Mouse (Mus musculus) left cerebral cortex, postnatal 10 days (tissue): ENCODE data around the gene Tub. TPM values are rescaled to one million over a fixed set of nuclear protein-coding genes. Genes with fewer than 3 reads are reported as not detected.

ENCODE experiments used
- DNase-seq, 2 experiments: peaks; one replicate each; pipeline ENCODE4 v3.0.0; 2021 to 2022; ENCODE audit warnings: low spot score in 2 of 2, mixed read lengths in 1 of 2; ENCODE audit errors: extremely low spot score in 1 of 2
- intact Hi-C: fragments of 180-260 bp; cut with DNase I; formaldehyde crosslinking; loops from one replicate; pipeline ENCODE4 v1.15.1; 2025
- total RNA-seq, 2 experiments: library from RNA; stranded (reverse); gene quantifications; 2 replicates each; pipeline ENCODE4 v1.2.3; 2021

The Tub gene
- 100 to 1,000 TPM; 161 to 169 TPM for total RNA-seq

DNA sequence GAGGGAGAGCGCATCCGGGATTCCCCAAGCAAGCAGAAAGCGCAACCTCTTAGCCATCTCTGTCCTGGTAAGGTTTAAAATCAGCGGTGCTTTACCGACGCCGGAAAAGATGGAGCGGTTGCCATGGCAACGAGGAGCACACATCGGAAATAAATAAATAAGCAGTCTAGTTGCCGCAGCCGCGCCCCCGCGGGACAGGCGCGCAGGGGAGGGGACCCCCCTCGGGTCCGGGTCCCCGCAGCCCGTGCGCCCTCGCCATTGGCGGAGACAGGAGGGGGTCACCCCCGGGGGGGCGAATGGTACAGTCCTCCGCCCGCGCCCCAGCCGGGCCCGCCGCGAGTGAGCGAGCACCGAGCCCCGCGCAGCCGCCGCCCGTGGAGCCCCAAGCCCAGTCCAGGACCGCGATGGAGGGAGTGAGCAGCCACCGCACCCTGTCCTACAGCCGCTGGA is at the start of gene Tub:
Tub (plus strand) TSS at position 27 of the 450 bp plus-strand sequence.
- intact Hi-C loops, result no loop called here
- peak; percentile 67 to 89 for DNase-seq

DNA sequence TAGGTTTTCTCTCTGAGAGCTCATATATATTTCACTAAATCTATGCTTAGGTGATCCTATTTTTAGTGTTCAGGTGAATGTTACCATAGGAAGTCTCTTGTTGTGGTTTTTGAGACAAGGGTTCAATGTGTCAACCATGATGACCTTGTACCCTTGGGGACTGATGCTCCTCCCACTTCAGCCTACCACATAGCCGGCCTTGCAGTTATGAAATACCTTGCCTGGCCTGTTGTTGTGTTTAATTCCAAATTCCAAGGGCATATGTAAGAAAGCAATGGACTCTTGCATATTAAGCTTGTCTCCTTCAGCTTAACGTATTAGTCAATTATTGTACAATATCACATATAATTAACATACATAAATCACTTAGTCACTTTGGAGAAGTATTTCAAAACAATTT is 46.2 kb upstream of the Tub start:
- intact Hi-C loops, result no loop called here
- DNase-seq, result no peak

DNA sequence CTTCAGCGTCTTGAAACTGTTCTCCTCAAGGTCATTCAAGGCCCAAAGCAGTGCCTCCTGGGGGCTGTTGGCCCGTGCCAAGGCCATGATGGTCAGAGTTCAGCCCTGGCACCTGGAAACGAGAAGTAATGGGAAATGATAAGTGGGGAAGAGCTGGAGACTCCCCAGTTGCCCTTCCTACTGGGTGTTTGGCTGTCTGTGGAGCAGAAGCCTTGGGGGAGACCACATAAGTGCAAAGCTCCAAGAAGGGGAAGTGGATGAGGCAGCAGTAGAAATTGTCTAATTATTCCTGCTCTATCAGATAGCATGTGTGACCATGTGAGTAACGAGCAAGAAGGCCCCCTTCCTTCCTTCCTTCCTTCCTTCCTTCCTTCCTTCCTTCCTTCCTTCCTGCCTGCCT is 23.1 kb upstream of the Tub start:
- intact Hi-C loops, result no loop called here
- no peak for DNase-seq

DNA sequence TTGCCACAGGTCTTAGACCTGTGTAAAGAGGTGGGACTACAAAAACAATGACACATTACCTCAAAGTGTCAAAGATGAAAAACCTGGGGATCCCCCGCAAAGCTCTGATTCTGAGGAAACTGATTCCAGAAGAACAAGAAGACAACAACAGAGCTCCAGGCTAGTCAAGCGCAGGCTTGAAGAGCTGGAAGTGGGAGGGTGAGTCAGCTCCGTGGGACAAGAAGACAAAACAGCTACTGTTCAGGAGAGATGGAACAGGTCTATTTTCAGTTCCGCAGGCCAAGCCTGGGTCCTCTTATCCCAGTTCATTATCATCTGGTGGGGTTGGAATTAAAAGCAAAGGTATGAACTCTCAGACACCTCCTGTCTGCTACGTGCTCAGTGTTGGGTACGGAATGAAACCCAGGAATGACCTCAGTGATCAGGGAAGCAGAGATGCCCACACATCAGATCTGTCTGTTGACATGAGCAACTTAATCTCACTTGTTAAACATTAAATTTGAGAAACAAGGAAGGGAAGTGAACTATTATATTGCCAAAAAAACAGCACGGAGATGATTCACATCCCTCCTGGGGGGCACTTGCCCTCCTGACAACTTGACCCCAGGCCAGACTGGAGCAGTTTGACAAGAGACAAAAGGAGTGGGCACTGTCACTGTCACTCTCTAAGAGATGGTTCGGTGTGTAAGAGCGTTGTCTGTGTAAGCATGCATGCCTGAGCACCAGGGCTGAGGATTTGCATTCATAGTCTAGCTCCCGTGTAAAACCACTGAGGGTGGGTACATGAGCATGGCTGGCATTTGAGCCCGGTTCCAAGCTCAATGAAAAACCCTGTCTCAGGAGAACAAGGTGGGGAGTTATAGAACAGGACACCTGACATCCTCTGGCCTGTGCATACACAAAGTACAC is 21.6 kb upstream of the Tub start:
- intact Hi-C loops, result no loop called here
- DNase-seq, result no peak

DNA sequence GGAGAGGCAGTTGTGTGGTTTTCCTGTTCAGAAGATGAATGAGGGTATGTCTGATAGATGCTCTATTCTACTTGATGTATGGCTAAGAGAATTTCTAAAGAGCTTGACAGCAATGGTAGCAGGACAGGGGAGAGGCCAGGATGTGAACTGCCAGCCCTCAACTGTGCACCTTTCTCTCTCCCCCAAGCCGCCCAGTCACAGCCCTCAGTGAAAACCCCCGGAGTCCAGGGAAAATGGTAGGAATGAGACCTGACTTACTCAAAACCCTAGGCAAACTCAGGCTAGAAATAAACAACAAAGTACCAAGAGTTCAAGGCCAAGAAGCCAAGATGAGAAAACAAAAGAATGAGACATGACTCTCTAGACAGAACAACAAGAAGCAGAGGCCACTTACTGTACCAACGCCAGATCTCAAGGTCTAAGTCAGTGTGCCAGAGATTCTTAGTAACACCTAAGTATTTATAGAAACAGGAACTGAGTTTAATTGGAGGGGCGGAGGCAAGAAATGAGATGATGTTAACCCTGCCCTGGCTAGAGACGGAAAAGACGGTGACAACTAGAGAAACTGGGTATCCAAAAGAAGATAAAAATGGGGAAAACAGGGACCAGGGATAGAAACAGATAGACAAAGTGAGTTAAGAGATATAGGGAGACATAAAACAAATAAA is 20.3 kb upstream of the Tub start, which contains the start of gene Nlrp10:
Nlrp10 (minus strand) TSS at position 453 of the 668 bp plus-strand sequence.
- intact Hi-C loops, result loop anchor here (5.0 to 10.0 kb wide), 2 partner anchors 1065 to 1183 kb away; no protein-coding TSS in a partner anchor
- DNase-seq, result no peak

DNA sequence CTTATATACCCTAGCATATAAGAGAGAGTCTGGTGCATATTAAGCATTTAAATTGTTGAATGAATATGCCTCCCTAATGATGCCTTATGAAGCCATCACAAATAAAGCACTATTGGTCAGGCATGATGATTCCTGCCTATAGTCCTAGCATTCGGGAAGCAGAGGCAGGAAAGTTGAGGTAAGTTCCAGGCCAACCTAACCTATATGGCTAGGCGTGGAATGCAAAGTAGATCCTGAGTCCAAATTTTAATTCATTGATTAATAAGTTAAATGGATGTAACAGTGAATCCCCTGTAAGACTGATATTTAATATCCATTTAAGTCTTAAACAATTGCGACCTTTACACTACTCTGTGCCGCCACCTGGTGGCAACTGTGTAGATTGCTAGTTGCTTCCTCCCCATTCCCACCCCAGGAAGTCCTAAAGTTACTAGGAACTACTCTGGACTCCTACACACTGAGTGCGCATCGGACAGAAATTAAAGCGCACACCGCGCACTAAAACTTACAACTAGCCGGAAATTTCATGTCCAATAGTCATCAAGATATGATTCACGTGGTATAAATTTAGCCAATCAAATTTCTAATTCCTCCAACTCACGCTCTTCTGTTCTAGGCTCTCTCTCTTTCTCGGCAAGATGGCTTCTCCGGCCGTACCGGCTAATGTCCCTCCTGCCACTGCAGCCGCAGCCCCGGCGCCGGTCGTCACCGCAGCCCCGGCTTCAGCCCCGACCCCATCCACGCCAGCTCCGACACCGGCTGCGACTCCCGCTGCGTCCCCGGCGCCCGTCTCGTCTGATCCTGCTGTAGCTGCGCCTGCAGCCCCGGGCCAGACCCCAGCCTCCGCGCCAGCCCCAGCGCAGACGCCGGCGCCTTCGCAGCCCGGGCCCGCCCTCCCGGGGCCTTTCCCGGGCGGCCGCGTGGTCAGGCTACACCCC is 16.1 kb upstream of the Tub start, which contains the start of gene Eif3f:
Eif3f (plus strand) TSS at position 624 of the 938 bp plus-strand sequence.
- intact Hi-C loops, result loop anchor here (2.0 to 10.0 kb wide), 3 partner anchors 119 to 1187 kb away; no protein-coding TSS in a partner anchor

DNA sequence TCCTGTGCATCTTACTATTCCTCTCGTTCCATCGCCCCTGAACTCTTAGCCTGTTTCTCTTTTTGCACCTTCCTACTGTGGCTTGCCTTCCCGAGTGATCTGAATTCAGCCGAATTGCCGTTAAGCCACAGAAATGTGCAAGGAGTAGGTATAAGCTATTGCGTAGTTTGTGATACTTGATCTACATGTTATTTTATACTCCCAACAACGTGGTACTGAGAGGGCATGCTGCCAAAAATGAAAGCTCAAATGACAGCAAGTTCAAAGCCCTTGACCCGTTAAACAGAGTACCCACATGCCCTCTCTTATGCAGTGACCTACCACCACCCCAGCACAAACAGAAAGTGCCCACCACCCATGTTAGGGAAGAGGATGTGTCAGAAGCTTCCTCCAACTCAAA is 15.3 kb upstream of the Tub start:
- no peak for DNase-seq
- intact Hi-C loops, result loop anchor here (5.0 to 10.0 kb wide), 2 partner anchors 1070 to 1188 kb away; no protein-coding TSS in a partner anchor

More for the DNA sequence above, 16.1 kb upstream of the Tub start, which contains the start of gene Eif3f:
- DNase-seq, result peak; percentile 92 to 96

DNA sequence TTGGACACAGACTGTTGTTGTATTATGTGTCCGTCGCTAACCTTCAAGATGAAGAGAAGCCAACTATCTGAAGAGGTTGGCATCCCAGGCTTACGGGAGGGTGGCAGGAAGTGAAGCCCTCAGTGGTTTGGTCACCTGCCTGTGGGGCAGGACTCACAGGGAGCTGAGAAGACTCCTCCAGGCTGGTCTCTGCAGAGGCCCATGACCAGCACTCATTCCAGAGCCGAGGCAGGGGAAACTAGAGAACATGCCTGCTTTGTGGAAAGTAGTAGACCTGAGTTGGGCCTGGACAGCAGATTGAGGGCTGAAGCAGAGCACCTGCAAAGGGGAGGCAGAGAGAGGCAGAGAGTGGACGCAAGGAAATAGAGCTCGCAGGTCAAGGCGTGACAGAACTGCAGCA is 14.7 kb upstream of the Tub start:
- intact Hi-C loops, result loop anchor here (10.0 kb wide), 1 partner anchor 1071 kb away; no protein-coding TSS in a partner anchor

DNA sequence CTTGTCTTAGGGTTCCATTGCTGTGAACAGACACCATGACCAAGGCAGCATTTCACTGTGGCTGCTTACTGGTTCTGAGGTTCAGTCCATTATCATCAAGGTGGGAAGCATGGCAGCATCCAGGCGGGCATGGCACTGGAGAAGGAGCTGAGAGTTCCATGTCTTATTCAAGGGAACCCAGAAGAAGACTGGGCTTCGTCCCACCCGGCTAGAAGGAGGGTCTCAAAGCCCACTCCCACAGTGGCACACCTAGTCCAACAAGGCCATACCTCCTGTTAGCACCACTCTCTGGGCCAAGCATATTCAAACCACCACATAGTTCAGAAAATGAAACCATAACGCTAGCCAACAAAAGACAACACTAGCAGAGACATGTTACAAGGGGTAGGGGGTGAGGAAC is 13.5 kb upstream of the Tub start:
- intact Hi-C loops, result loop anchor here (10.0 kb wide), 1 partner anchor 1072 kb away; no protein-coding TSS in a partner anchor
- DNase-seq, result no peak

More for the DNA sequence above, 14.7 kb upstream of the Tub start:
- DNase-seq, result no peak

DNA sequence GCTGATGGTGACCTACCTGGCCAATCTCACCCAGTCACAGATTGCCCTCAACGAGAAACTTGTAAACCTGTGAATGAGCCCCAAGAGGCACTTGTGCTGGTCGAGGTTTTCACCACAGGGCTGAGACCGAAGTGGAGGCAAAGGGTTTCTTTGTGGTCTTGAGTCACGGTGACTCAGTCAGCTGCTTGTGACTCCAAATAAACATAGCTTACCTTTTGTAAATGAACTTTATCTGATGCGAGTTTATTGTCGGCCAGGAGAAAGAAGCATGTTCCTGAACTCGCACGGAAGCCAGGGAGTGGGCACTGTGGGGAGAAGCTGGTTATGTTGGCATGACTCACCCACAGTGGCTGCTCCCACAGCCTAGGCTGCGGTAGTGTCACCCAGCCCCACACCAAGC is 8.7 kb upstream of the Tub start:
- intact Hi-C loops, result loop anchor here (10.0 kb wide), 1 partner anchor 483 kb away; no protein-coding TSS in a partner anchor
- DNase-seq, result no peak

DNA sequence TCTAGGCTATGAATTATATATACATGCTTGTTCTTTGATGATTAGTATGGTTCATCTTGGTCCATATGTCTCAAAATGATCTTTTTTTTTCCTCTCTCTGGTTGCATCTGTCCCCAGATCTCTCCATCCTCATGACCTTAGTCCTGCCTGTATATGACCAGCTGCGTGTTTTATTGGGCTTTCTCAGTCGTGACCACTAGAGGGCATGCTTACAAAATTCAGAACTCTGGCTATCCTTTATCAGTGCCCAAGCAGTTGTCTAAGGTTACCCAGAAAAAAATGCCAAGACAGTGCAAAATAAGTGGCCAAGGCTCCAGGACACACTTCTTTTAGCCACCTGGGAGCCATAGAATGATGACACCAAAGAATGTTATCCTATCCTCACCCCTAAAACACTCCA is 6.1 kb upstream of the Tub start:
- intact Hi-C loops, result loop anchor here (10.0 kb wide), 1 partner anchor 481 kb away; no protein-coding TSS in a partner anchor
- no peak for DNase-seq

DNA sequence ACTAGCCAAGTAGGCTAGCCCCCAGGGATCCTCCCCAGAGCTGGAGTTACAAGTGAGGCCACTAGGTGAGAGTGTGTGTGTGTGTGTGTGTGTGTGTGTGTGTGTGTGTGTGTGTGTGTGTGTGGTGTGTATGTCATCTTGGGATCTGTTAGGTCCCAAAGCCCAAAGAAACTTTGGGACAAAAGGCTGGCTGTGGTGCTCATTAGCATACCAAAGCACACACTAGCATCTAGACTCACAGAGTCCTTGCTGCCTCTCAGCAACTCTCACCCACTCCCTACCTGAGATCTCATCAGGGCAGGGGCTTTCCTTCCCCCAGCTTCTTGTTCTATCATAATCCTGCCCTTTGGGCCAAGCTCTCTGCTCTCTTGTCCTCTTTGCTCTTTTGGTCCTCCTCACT is 1.5 kb upstream of the Tub start:
- intact Hi-C loops, result loop anchor here (10.0 kb wide), 1 partner anchor 476 kb away; no protein-coding TSS in a partner anchor
- DNase-seq, result no peak

DNA sequence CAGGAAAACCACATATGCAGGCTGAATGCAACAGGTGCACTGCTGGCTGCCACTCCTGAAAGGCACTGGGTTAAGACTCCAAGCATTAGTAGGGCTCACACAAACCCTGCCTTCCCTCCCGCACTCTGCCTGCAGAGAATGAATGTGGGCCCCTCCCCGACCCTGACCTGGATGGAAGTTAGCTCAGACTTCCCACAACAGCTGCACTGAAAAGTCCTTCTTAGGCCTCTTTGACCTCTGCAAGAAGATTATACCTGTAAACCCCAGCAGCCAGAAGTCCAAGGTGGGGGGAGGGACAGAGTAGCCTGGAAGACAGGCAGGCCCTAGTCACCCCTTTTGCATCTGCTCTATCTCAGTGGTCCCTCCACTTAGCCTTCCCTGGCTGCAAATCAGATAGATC is 837 bp upstream of the Tub start:
- no peak for DNase-seq
- intact Hi-C loops, result loop anchor here (10.0 kb wide), 1 partner anchor 476 kb away; no protein-coding TSS in a partner anchor

DNA sequence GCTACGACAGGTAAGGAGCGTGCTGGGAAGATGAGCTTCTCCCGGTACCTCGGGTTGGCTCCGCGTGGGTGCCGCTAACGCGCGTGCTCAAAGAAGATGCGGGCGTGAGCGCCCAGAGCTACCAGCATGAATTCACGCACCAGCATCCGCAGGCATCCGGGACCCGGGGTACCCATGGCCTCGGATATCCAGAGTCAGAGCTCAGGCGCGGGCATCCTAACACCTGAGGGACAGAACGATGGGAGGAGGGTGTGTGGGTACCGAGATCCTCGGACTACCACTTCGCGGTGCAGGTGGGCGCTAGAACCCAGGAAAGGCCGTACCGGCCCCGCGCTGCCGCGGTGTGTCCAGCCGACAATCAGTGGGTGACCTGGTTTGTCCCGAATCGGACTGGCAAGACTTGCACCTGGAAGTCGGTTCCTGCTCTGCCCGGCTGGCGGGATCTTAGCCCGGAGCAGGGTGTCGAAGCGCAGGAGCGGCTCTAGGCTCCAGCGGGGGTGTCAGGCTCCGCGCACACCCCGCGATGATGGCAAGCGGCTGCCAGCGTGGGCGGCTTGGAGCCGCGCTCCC is 709 bp downstream of the Tub start:
- DNase-seq, result peak in 1 of 2 experiments; percentile 68
- intact Hi-C loops, result no loop called here

DNA sequence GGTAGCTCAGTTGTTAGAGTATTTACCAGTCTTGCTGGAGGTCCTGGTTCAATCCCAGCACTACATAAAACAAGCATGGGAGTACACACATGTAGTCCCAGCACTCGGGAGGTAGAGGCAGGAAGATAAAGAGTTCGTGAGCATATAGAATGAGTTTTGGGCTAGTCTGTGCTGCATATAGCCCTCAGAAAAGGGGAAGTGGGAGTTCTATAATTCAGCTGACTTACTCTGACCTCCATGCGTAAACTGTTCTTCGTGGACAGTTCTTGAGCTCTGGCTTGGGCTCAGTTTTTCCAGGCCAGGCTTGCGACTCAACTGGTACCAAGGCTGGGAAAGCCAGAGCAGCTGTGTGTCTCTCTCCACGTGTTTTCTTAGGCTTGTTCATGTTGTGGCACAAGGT is 2.7 kb downstream of the Tub start:
- intact Hi-C loops, result no loop called here
- no peak for DNase-seq

DNA sequence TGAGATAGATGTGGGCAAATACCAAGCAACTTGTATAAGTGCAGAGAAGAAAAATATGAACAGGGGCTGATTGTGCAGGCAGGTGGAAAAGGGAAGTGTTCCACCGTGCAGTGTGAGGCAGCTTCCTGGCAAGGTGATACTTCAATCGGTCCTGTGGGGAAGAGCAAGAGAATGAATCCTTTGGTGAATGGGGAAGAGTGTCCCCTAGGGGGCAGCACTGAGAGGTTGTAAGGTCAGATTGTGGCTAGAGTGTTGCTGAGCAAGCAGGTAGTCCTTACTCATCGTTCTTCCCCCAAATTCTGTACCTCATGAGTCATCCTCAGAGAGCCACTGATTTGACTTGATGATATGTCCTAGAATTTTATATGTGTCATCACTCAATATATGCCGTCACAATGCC is 4.0 kb downstream of the Tub start:
- intact Hi-C loops, result no loop called here
- DNase-seq, result peak in 1 of 2 experiments; percentile 51

DNA sequence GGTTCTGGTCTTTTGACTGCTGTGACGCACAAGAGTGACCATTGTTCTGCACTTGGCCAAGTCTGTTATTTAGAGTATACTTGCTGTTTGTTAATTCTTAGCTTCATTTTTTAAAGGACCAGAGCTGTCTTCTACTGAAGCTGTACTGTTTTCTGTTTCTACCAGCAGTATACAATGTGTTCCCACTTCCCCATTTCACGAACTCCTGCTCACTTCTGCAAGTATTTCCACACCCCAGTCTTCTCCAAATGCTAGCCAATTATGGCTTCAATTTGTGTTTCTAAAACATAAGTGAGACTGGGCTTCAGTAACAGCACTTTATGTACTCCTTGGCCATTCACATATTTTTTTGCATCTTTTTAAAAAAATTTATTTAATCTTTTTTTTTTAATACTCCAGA is 7.6 kb downstream of the Tub start:
- no peak for DNase-seq
- intact Hi-C loops, result no loop called here

DNA sequence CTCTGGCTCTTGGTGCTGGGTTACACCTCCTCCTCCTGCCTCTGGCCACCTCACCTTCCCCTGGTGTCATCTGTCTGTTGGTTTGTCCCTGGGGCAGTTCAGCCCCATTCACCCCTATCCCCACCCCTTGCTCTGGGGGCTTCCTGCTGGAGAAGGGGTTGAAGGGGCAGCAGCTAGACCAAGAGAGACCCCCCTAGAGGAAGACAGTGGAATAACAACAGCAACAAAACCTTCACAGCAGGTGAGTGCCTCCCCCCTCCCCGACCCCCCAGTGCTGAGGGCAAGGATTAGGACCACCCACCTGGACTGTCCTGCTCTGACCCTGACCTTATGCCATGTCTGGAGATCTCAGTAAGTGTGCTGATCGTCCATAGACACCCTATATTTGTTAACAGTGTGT is 15.8 kb downstream of the Tub start:
- intact Hi-C loops, result loop anchor here (2.0 kb wide), 1 partner anchor 55 kb away; no protein-coding TSS in a partner anchor
- no peak for DNase-seq
